Mouse (Mus musculus) right cerebral cortex, adult 2 months (tissue): ENCODE data around the gene Cdk5rap3.

Source experiments
- DNase-seq, 2 experiments: peaks; one replicate each; pipeline ENCODE4 v3.0.0; 2021 to 2022; ENCODE audit warnings: low spot score in 2 of 2

The Cdk5rap3 gene

GRCm38 (mm10) chr11:96861446-96861845 lies 54.9 kb downstream of the Cdk5rap3 start:
- peak in 1 of 2 experiments; percentile 39 for DNase-seq

GRCm38 (mm10) chr11:96860564-96860963 lies 55.7 kb downstream of the Cdk5rap3 start:
- DNase-seq: peak; percentile 73 to 81

GRCm38 (mm10) chr11:96859635-96860034 lies 56.7 kb downstream of the Cdk5rap3 start:
- no peak for DNase-seq

GRCm38 (mm10) chr11:96857446-96857845 lies 58.9 kb downstream of the Cdk5rap3 start:
- no peak for DNase-seq
